ENCODE assay signal across 11 mouse cellular contexts in the genomic region with DNA sequence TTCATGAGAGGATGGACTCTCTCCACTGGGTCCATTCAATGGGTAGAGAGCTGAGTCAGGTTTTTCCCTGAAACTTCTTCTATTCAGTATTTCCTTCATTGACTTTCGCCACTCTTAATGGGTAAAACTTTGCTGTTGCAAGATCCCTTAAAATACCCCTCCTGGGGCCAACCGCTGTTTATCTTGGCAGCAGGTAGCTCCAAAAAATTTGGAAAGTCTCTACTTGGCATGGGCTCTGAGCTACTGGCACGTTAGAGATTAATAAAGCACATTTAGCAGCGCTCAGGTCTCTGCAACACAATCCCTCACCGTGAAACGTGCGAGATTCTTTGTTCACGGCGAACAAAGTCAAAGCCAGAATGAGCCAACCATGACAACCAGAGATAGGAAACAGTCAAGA. TPM values are rescaled to one million over a fixed set of nuclear protein-coding genes. Genes with fewer than 3 reads are reported as not detected.
DNase-seq lines count a peak whose midpoint lies in the region; ATAC-seq lines count a peak whose summit lies in the region.
"Had no signal": no experiment of that assay in that cellular context is flagged by ENCODE, and none has a peak within 500 bp of the region (broad histone marks: within the 10 kb centered on the region; RNA-seq: fewer than 3 reads in every experiment).

No protein-coding gene starts in this region.

- no peaks in the 10 kb centered on the region for H3K36me3 ChIP-seq in heart, embryonic 12.5 days
- H3K36me3 ChIP-seq in embryonic facial prominence, embryonic 14.5 days (ENCODE audit: control insufficient read depth, insufficient read depth, low read length), result no peaks in the 10 kb centered on the region
- H3K36me3 ChIP-seq in heart, embryonic 16.5 days (ENCODE audit: control insufficient read depth, insufficient read depth), result no peaks in the 10 kb centered on the region
- no peaks in the 10 kb centered on the region for H3K36me3 ChIP-seq in lung, embryonic 16.5 days (ENCODE audit: control insufficient read depth, insufficient read depth, low read length)

- DNase-seq in heart, adult 8-10 months (ENCODE audit: low spot score), result no peak
- DNase-seq in embryonic facial prominence, embryonic 14.5 days (ENCODE audit: low spot score), result peak; percentile 60
- no peak for DNase-seq in cerebellum, postnatal 14 days
- no peak for DNase-seq in cerebellum, postnatal 10 days
- no peak for DNase-seq in thymus, postnatal 36 days
- DNase-seq: thymus, adult 18-20 months had no signal

- 77% methylated on average over 9 of the region's 9 CpGs for WGBS in heart, embryonic 12.5 days
- WGBS in embryonic facial prominence, embryonic 14.5 days, result 65% methylated on average over 9 of the region's 9 CpGs
- 59% methylated on average over 9 of the region's 9 CpGs for WGBS in heart, embryonic 16.5 days
- 55% methylated on average over 9 of the region's 9 CpGs for WGBS in lung, embryonic 16.5 days

- H3K9me3 ChIP-seq in heart, embryonic 12.5 days (replicated peaks), result no peaks in the 10 kb centered on the region
- H3K9me3 ChIP-seq in embryonic facial prominence, embryonic 14.5 days (ENCODE audit: control insufficient read depth, low read length), result no peaks in the 10 kb centered on the region
- no peaks in the 10 kb centered on the region for H3K9me3 ChIP-seq in heart, embryonic 16.5 days (replicated peaks; ENCODE audit: control insufficient read depth, low read length)
- no peaks in the 10 kb centered on the region for H3K9me3 ChIP-seq in lung, embryonic 16.5 days (ENCODE audit: control insufficient read depth, low read length)

- 0 out of 2 replicates have a peak overlapping the region, but pooled peaks have one; percentile 85 for H3K4me2 ChIP-seq in heart, embryonic 12.5 days
- H3K4me2 ChIP-seq in embryonic facial prominence, embryonic 14.5 days (ENCODE audit: low read depth, low read length), result peak overlapping the region; percentile 44
- peak overlapping the region; percentile 56 for H3K4me2 ChIP-seq in heart, embryonic 16.5 days (ENCODE audit: low read depth, low read length)
- peak overlapping the region; percentile 67 for H3K4me2 ChIP-seq in lung, embryonic 16.5 days (ENCODE audit: low read depth, low read length)

- H3K27me3 ChIP-seq in heart, embryonic 12.5 days (replicated peaks), result peaks cover 13% of the 10 kb centered on the region; the same call in 1 of the 2 replicates
- H3K27me3 ChIP-seq in embryonic facial prominence, embryonic 14.5 days (replicated peaks; ENCODE audit: control insufficient read depth, insufficient read depth, low read length), result 0 out of 2 replicates have a peak, but pooled peaks cover 9% of the 10 kb centered on the region
- no peaks in the 10 kb centered on the region for H3K27me3 ChIP-seq in heart, embryonic 16.5 days (ENCODE audit: control insufficient read depth, insufficient read depth, low read length)
- no peaks in the 10 kb centered on the region for H3K27me3 ChIP-seq in lung, embryonic 16.5 days (ENCODE audit: control insufficient read depth, insufficient read depth, low read depth, low read length)

- no peak overlapping the region for H3K4me3 ChIP-seq in heart, embryonic 12.5 days
- peak overlapping the region; percentile 14 for H3K4me3 ChIP-seq in embryonic facial prominence, embryonic 14.5 days (ENCODE audit: low read depth, low read length)
- peak overlapping the region; percentile 30 for H3K4me3 ChIP-seq in heart, embryonic 16.5 days (ENCODE audit: low read length)
- peak overlapping the region; percentile 41 for H3K4me3 ChIP-seq in lung, embryonic 16.5 days (ENCODE audit: low read length)
- H3K4me3 ChIP-seq: megakaryocyte, embryonic 14.5 days had no signal

- no peak overlapping the region for H3K27ac ChIP-seq in heart, embryonic 12.5 days (ENCODE audit: poor library complexity, severe bottlenecking)
- peak overlapping the region; percentile 8; the same call in 1 of the 2 replicates for H3K27ac ChIP-seq in embryonic facial prominence, embryonic 14.5 days (replicated peaks; ENCODE audit: low read depth, low read length)
- no peak overlapping the region for H3K27ac ChIP-seq in heart, embryonic 16.5 days (ENCODE audit: low read length)
- peak overlapping the region; percentile 83 for H3K27ac ChIP-seq in lung, embryonic 16.5 days (ENCODE audit: low read length)
- H3K27ac ChIP-seq: heart, adult 2 months had no signal

- ATAC-seq in heart, embryonic 12.5 days (ENCODE audit: insufficient number of reproducible peaks, low FRiP score), result no peak
- no peak for ATAC-seq in embryonic facial prominence, embryonic 14.5 days (ENCODE audit: low read depth)
- no peak for ATAC-seq in heart, embryonic 16.5 days (replicated peaks; ENCODE audit: extremely low read depth, insufficient read depth, low FRiP score)
- ATAC-seq in lung, embryonic 16.5 days (ENCODE audit: low read depth), result no peak

- H3K9ac ChIP-seq in heart, embryonic 12.5 days, result no peak overlapping the region
- no peak overlapping the region for H3K9ac ChIP-seq in embryonic facial prominence, embryonic 14.5 days (ENCODE audit: low read depth, low read length)
- H3K9ac ChIP-seq in heart, embryonic 16.5 days (ENCODE audit: low read length), result no peak overlapping the region
- H3K9ac ChIP-seq in lung, embryonic 16.5 days (ENCODE audit: low read length), result peak overlapping the region; percentile 55

- H3K4me1 ChIP-seq in heart, embryonic 12.5 days (replicated peaks), result peaks cover 14% of the 10 kb centered on the region; the same call in 1 of the 2 replicates
- peaks cover 8% of the 10 kb centered on the region; the same call in 1 of the 2 replicates for H3K4me1 ChIP-seq in embryonic facial prominence, embryonic 14.5 days (ENCODE audit: control insufficient read depth, insufficient read depth, low read length)
- H3K4me1 ChIP-seq in heart, embryonic 16.5 days (ENCODE audit: control insufficient read depth, insufficient read depth, low read length), result peaks cover 18% of the 10 kb centered on the region
- peaks cover 17% of the 10 kb centered on the region for H3K4me1 ChIP-seq in lung, embryonic 16.5 days (replicated peaks; ENCODE audit: control insufficient read depth, insufficient read depth, low read length)

RNA-seq across cellular contexts. Expression of gene Nckap5, which starts 1.6 kb away (rescaled TPM):
- polyA plus RNA-seq in heart, embryonic 12.5 days (2016; fragmentation: Nextera tagmentation; extraction: Ambion mirVana), result 3.1 and 3.8 TPM in 2 replicates
- 10 to 100 TPM in 2 of 4 experiments, 1 to 10 TPM in 2; 6.8 to 11.7 (median 8.7) TPM for total RNA-seq in heart, adult 8-10 months (2022)
- polyA plus RNA-seq in embryonic facial prominence, embryonic 14.5 days (2014; fragmentation: Nextera tagmentation; extraction: Ambion mirVana), result 6.2 and 7.9 TPM in 2 replicates
- 8.0 and 11.6 TPM in 2 replicates for polyA plus RNA-seq in heart, embryonic 16.5 days (2015; fragmentation: Nextera tagmentation; extraction: Ambion mirVana)
- polyA plus RNA-seq in lung, embryonic 16.5 days (2015; fragmentation: Nextera tagmentation; extraction: Ambion mirVana), result 45.0 and 49.6 TPM in 2 replicates

Comparison
In these comparisons a context has a peak if more than half of its experiments do, and no peak if none do; other contexts are left out.
1. H3K27ac ChIP-seq: peak in embryonic facial prominence, embryonic 14.5 days (single experiment) and lung, embryonic 16.5 days (single experiment); none in heart, embryonic 12.5 days (single experiment) and heart, embryonic 16.5 days (single experiment).
2. Peak in every context shown above with its lines, with median percentiles within 50 percentile points of each other: H3K4me2 ChIP-seq.